ENCODE assay signal across 32 mouse cellular contexts in the genomic region with DNA sequence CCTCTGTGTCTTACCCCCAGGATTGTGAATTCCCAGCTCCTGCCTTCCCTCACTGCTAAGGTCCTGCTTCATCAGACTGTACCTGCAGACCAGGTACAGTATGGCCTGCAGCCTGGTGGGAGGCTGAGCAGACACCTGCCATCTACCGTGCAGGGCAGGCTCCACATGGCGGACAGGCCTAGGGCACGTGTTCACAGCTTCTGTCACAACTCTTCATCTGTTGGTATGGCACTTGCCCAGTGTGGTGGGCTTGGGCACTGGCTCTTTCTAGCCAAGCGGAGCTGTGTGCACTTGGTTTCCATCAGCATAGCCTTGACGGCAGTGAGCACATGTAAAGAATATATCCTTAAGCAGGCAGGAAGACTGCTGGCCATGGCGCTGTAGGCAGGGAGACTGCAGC. TPM values are rescaled to one million over a fixed set of nuclear protein-coding genes. Genes with fewer than 3 reads are reported as not detected.
"Had no signal": no experiment of that assay in that cellular context is flagged by ENCODE, and none has a peak within 500 bp of the region (broad histone marks: within the 10 kb centered on the region; RNA-seq: fewer than 3 reads in every experiment).

No protein-coding gene starts in this region.

- ATAC-seq: forebrain, embryonic 13.5 days; forebrain, embryonic 14.5 days; forebrain, embryonic 15.5 days; forebrain, embryonic 16.5 days; forebrain, postnatal 0 days had no signal

- H3K9me3 ChIP-seq: embryonic facial prominence, embryonic 10.5 days; embryonic facial prominence, embryonic 12.5 days; embryonic facial prominence, embryonic 13.5 days; embryonic facial prominence, embryonic 15.5 days; forebrain, embryonic 10.5 days; forebrain, embryonic 12.5 days; forebrain, embryonic 13.5 days; forebrain, embryonic 15.5 days had no signal

- H3K27me3 ChIP-seq: embryonic facial prominence, embryonic 12.5 days; embryonic facial prominence, embryonic 13.5 days; embryonic facial prominence, embryonic 15.5 days; forebrain, embryonic 12.5 days; forebrain, embryonic 13.5 days; forebrain, embryonic 15.5 days had no signal

- H3K4me1 ChIP-seq: embryonic facial prominence, embryonic 12.5 days; embryonic facial prominence, embryonic 13.5 days; embryonic facial prominence, embryonic 15.5 days had no signal

- H3K4me3 ChIP-seq: embryonic facial prominence, embryonic 10.5 days; embryonic facial prominence, embryonic 12.5 days; embryonic facial prominence, embryonic 13.5 days; embryonic facial prominence, embryonic 15.5 days; erythroblast, embryonic 14.5 days; forebrain, embryonic 10.5 days; forebrain, embryonic 12.5 days; forebrain, embryonic 13.5 days; forebrain, embryonic 15.5 days; gastrocnemius, adult 2 months; heart, adult 2 months had no signal

- DNase-seq: cerebellum, adult 8-10 months; cerebellum, adult 9-10 months; cerebellum, postnatal 36 days; embryo, embryonic 11 days; forebrain, postnatal 0 days; gastrocnemius, adult 2 months; gastrocnemius, postnatal 10 days; gastrocnemius, postnatal 14 days; gastrocnemius, postnatal 25 days; gastrocnemius, postnatal 36 days; heart, adult 11 months; heart, adult 18-20 months; heart, adult 2 months had no signal

- H3K27ac ChIP-seq: embryonic facial prominence, embryonic 10.5 days; embryonic facial prominence, embryonic 12.5 days; embryonic facial prominence, embryonic 13.5 days; embryonic facial prominence, embryonic 15.5 days; forebrain, embryonic 10.5 days; forebrain, embryonic 12.5 days; forebrain, embryonic 13.5 days; forebrain, embryonic 15.5 days; gastrocnemius, adult 2 months; heart, adult 2 months had no signal

RNA-seq across cellular contexts. Expression of a gene that starts 11.0 kb away (rescaled TPM):
- total RNA-seq: common myeloid progenitor, adult 5-6 weeks; forebrain, postnatal 0 days; gastrocnemius, adult 18-20 months; gastrocnemius, adult 2 months; gastrocnemius, adult 8-10 months; gastrocnemius, postnatal 10 days; gastrocnemius, postnatal 14 days; gastrocnemius, postnatal 25 days; gastrocnemius, postnatal 36 days; gastrocnemius, postnatal 4 days; granulocyte monocyte progenitor cell, adult 5-6 weeks; heart, adult 18-20 months; heart, adult 8-10 months had no signal
- polyA plus RNA-seq: forebrain, postnatal 0 days; frontal cortex, adult 2 months; gonadal fat pad, adult 2 months had no signal

RNA-seq across cellular contexts. Expression of a gene that starts 27.8 kb away (rescaled TPM):
- total RNA-seq: granulocyte monocyte progenitor cell, adult 5-6 weeks had no signal
- polyA plus RNA-seq: erythroblast, embryonic 14.5 days had no signal
